Mouse (Mus musculus): ENCODE data around the gene Cnr1. TPM values are rescaled to one million over a fixed set of nuclear protein-coding genes. Genes with fewer than 3 reads are reported as not detected.

Gene Cnr1
- 58.1 and 60.8 TPM in 2 replicates for polyA plus RNA-seq (2012; rRNA removed)

DNA sequence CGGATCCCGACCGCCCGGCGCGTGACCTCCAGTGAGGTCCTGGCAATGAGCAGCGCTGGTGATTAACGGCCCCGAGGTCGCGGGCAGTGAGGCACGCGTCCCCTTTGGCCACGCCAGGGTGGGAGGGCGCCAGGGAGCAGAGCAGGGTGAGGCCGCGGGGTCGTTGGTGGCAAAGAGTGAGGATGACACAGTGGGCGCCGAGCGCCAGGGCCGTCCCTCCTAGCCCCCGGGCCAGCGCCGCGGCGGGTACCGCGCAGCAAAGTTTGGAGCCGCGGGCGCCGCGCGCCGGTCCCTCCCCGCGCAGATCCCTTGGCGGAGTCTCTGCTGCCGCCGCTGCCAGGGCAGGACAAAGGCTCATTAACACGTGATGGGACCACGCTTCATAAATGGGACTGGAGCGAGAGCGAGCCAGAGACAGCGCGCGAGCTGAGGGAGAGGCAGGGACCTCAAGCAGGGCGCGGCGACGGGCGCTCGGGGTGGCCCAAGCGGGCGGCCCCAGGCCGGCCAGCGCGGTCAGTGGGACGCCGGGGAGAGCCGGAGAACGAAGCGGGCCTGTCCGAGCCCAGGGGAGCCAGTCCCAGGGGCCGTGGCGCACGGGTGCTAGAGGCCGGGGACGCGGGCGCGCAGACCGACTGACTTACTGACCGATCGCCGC is at the start of gene Cnr1:
TSS of gene Cnr1 (plus strand) at position 360 of the 655 bp plus-strand sequence.
- DNase-seq (ENCODE audit: low read depth), result peak; percentile 94
- TF ChIP-seq POLR2A (IDR thresholded peaks at IDR 0.05; ENCODE audit: borderline replicate concordance, extremely low read depth, insufficient read depth, insufficient read length, poor library complexity, severe bottlenecking), result peak; percentile 63
- TF ChIP-seq CTCF (IDR thresholded peaks at IDR 0.05; ENCODE audit: borderline replicate concordance, extremely low read depth, insufficient read depth, insufficient read length), result no peak

DNA sequence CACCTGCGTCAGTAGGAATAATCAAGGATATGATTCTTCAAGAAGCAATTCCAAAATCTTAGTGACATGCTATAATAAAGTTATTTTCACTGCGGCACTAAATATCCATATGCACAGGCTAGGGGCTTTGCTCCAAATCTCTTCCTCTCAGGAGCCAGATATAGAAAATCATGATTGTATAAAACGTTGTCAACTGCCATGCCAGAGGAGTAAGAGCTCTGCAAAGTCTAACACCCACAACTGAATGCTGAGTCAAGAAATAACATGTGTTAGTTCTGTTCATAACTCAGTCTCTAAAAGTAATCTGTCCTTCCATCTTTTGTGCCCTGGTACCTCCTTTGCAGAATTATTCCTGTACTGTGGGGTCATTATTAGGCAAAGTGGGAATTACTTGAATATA is 44.4 kb upstream of the Cnr1 start:
- no peak for TF ChIP-seq POLR2A (IDR thresholded peaks at IDR 0.05; ENCODE audit: borderline replicate concordance, extremely low read depth, insufficient read depth, insufficient read length, poor library complexity, severe bottlenecking)
- no peak for TF ChIP-seq CTCF (IDR thresholded peaks at IDR 0.05; ENCODE audit: borderline replicate concordance, extremely low read depth, insufficient read depth, insufficient read length)

DNA sequence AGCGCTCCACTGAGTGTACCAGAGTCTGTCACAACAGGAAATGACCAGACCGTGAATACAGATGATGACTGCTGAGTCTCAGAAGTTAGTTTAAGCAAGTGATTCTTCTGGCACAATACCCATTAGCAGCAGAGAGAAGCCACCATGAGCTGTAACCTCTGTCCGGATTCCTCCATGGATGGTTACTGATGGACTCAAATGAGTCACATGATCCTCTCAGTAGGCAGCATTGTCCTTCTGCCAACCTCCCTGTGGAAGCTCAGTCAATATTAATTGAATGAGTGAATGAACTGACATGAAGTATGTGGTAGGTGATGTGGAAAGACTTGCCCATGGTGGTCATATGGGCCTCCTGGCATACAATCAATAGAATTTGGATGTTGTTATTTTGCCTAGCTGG is 38.4 kb upstream of the Cnr1 start:
- peak; percentile 22 for DNase-seq (ENCODE audit: low read depth)
- TF ChIP-seq POLR2A (IDR thresholded peaks at IDR 0.05; ENCODE audit: borderline replicate concordance, extremely low read depth, insufficient read depth, insufficient read length, poor library complexity, severe bottlenecking), result no peak
- TF ChIP-seq CTCF (IDR thresholded peaks at IDR 0.05; ENCODE audit: borderline replicate concordance, extremely low read depth, insufficient read depth, insufficient read length), result no peak

More for the DNA sequence above, 44.4 kb upstream of the Cnr1 start:
- no peak for DNase-seq (ENCODE audit: low read depth)

DNA sequence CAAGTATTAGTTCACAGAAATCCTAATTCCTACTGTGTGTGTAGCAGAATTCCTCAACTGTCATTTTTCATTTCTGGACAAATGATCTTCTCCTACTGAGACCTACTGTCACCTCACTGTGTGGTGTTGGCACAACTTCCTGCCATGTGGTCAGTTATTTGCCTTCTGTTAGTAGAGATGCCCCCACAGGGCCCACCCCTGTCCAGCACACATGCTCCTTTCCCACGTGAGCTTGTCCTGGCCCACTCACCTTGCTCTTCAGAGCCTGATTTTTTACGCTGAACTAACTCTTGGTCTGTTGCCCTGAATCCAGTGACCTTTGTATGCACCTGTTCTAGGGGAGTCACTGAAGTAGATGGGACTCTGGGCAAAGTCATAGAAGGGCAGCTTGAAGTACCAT is 34.4 kb upstream of the Cnr1 start:
- TF ChIP-seq POLR2A (IDR thresholded peaks at IDR 0.05; ENCODE audit: borderline replicate concordance, extremely low read depth, insufficient read depth, insufficient read length, poor library complexity, severe bottlenecking), result no peak
- DNase-seq (ENCODE audit: low read depth), result no peak

DNA sequence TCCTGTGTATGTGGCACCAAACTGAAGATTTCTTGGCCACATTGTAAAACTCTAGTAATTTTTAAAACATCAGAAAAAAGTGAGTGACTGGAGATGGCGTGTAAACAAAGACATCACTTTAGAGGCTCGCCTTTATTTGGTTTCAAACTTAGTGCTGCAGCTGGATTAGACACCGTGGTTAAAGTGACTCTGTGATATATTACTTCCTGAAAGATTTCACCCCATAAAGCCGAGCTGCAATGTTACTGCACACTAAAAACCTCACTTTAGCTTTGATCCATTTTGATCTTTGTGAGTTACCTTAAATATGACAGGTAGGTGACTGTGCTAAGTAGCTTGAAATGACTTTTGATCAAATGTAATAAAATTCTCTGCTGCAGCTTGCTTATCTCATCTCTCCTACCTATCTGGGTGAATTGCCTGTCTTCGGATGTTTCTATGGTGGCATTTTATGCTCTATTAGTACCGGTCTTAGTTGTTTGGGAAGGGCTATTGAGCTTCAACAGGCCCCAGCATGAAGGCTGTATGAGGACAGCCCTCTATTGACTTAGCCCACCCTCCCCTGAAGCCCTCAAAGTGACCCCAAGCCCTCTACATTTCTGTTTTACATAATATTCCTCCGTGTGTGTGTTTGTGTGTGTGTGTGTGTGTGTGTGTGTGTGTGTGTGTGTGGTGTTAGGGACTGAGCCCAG is 32.1 kb upstream of the Cnr1 start:
- TF ChIP-seq POLR2A (IDR thresholded peaks at IDR 0.05; ENCODE audit: borderline replicate concordance, extremely low read depth, insufficient read depth, insufficient read length, poor library complexity, severe bottlenecking), result no peak
- no peak for TF ChIP-seq CTCF (IDR thresholded peaks at IDR 0.05; ENCODE audit: borderline replicate concordance, extremely low read depth, insufficient read depth, insufficient read length)
- DNase-seq (ENCODE audit: low read depth), result no peak

DNA sequence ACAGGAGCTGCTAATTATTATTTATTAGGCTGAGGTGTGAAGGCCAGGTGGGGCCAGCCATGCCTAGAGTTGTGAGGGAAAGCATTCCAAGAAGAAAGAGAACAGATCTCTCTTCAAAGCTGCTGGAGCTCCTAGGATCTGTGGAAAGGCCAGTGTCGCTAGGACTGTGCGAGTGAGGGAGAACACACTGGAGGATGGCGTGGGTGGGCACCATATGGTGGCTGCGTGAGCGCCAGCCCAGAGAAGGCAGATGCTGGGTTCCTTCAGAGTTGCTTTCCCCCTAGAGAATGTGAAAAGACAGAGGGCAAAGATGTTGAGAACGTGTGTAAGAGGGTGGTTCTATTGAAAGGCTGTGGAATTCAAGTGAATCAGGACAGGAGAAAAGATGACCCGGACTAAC is 30.6 kb upstream of the Cnr1 start:
- peak; percentile 47 for DNase-seq (ENCODE audit: low read depth)
- TF ChIP-seq POLR2A (IDR thresholded peaks at IDR 0.05; ENCODE audit: borderline replicate concordance, extremely low read depth, insufficient read depth, insufficient read length, poor library complexity, severe bottlenecking) (no peak), CTCF (IDR thresholded peaks at IDR 0.05; ENCODE audit: borderline replicate concordance, extremely low read depth, insufficient read depth, insufficient read length) (no peak)

DNA sequence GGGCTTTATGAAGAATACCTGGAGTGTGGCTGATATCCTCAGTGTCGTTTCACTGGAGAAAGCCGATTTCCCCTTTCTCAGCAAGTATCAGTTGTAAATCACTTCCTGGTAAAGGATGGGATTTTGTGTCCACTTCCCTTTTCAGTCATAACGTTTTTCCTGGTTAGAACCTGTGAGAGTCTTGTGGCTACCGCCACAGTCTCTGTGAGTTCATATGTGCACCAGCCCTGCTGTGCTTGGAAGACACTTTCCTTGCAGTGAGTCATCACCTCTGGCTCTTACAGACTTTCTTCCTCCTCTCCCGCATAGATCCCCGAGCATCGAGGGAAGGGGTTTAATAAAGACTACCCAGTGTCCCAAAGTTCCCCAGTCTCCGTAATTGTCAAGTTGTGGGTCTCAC is 29.3 kb upstream of the Cnr1 start:
- no peak for DNase-seq (ENCODE audit: low read depth)
- no peak for TF ChIP-seq CTCF (IDR thresholded peaks at IDR 0.05; ENCODE audit: borderline replicate concordance, extremely low read depth, insufficient read depth, insufficient read length)
- TF ChIP-seq POLR2A (IDR thresholded peaks at IDR 0.05; ENCODE audit: borderline replicate concordance, extremely low read depth, insufficient read depth, insufficient read length, poor library complexity, severe bottlenecking), result no peak

DNA sequence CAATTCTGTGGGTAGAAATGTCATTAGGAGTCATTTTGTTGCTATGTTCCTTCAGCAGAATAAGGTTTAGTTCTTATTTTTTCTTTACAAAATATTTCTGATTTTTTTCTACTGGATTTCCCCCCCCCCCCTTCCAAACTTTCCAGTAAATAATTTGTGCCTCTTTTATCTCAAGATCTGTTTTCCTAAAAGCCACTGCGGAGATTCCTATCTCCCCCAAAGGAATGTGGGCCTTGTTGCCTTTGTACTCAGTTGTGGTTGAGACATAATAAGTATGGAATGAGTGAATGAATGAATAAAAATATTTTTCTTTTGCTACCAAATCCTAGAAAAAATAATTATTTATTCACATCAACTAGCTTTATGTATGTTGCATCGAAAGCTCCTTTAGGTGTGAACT is 28.9 kb upstream of the Cnr1 start:
- TF ChIP-seq POLR2A (IDR thresholded peaks at IDR 0.05; ENCODE audit: borderline replicate concordance, extremely low read depth, insufficient read depth, insufficient read length, poor library complexity, severe bottlenecking), result no peak
- TF ChIP-seq CTCF (IDR thresholded peaks at IDR 0.05; ENCODE audit: borderline replicate concordance, extremely low read depth, insufficient read depth, insufficient read length), result no peak
- DNase-seq (ENCODE audit: low read depth), result no peak

DNA sequence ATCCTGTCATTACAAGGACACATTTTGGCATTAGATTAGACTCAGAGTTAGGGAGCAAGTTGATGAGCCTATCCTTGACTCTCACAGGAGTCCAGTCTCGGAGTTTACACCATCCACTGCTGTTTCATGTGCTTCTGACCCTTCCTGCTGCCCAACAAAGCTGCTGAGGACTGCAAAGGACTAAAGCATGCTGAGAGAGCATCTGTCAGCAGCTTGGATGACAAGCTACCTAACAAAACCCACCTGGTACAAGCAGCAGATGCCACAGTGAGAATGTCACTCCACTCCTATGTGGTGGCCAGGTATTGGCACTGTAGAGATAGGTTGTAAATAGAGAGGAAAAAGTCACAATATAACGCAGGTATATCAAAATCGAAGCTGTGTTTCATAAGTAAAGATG is 22.7 kb upstream of the Cnr1 start:
- no peak for DNase-seq (ENCODE audit: low read depth)
- TF ChIP-seq POLR2A (IDR thresholded peaks at IDR 0.05; ENCODE audit: borderline replicate concordance, extremely low read depth, insufficient read depth, insufficient read length, poor library complexity, severe bottlenecking), result no peak
- TF ChIP-seq CTCF (IDR thresholded peaks at IDR 0.05; ENCODE audit: borderline replicate concordance, extremely low read depth, insufficient read depth, insufficient read length), result no peak

DNA sequence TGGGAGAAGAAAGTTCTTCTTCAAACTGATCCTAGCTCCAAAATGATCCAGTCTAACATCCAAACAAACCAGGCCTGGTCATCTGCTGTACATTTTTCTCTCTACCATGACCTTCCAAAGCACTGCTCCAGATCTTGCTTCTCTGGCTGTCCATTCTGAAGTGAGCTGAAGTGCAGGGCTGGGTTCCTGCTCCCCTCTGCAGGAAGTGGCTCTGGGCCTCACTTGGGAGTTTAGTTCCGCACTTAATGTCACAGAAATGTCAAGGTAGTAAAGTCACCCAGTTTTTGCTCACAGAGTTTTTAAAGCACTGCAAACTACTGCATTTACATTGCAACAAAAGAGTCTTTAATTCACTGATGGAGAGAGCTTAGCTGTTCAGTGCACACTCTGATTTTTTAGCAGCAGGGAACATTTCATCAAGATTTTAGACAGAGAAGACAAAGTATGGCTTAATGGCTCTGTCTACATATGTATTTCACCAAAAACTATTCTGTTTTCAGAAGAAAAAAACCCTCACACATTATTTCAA is 20.5 kb upstream of the Cnr1 start:
- no peak for DNase-seq (ENCODE audit: low read depth)
- TF ChIP-seq CTCF (IDR thresholded peaks at IDR 0.05; ENCODE audit: borderline replicate concordance, extremely low read depth, insufficient read depth, insufficient read length) (no peak), POLR2A (IDR thresholded peaks at IDR 0.05; ENCODE audit: borderline replicate concordance, extremely low read depth, insufficient read depth, insufficient read length, poor library complexity, severe bottlenecking) (no peak)

DNA sequence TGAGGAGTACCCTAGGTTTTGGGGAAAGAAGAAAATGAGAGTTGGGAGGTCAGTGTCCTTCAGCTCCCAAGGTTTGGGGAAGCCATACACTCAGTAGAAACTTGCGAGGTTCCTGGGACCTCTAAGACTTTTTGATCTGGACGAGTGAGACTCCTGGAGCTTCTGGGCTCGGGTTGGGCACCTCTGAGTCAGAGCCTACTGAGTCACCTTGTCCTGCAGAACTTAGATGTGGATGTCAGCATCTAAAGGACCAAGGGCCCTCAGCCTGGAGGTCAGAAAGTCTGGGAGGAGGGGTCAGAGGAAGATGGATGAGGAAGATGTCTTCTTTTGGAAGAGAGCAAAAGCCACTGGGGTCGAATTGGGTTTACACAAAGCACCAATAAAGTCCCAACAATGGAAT is 19.6 kb upstream of the Cnr1 start:
- TF ChIP-seq CTCF (IDR thresholded peaks at IDR 0.05; ENCODE audit: borderline replicate concordance, extremely low read depth, insufficient read depth, insufficient read length) (no peak), POLR2A (IDR thresholded peaks at IDR 0.05; ENCODE audit: borderline replicate concordance, extremely low read depth, insufficient read depth, insufficient read length, poor library complexity, severe bottlenecking) (no peak)
- no peak for DNase-seq (ENCODE audit: low read depth)

DNA sequence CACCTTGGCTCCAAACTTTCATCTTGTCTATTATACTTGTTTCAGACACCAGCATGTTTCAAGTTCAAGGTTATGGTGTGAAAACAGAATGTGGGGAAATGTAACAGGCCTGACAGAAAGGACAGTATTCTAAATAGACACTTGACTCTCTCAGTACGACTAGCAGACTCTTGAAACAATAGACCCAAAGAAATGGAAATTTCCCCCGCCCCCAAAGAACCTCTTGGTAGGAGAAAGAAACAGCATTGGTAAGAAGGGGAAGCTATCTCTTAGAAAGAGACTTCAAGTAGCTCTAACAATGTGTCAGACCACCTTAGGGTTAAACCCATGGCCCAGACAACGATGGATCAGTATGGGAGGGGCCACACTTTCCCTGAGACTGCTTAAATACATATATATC is 15.6 kb upstream of the Cnr1 start:
- TF ChIP-seq POLR2A (IDR thresholded peaks at IDR 0.05; ENCODE audit: borderline replicate concordance, extremely low read depth, insufficient read depth, insufficient read length, poor library complexity, severe bottlenecking) (no peak), CTCF (IDR thresholded peaks at IDR 0.05; ENCODE audit: borderline replicate concordance, extremely low read depth, insufficient read depth, insufficient read length) (no peak)
- DNase-seq (ENCODE audit: low read depth), result no peak

All from brain, embryonic 14.5 days (tissue).